In the genomic region with DNA sequence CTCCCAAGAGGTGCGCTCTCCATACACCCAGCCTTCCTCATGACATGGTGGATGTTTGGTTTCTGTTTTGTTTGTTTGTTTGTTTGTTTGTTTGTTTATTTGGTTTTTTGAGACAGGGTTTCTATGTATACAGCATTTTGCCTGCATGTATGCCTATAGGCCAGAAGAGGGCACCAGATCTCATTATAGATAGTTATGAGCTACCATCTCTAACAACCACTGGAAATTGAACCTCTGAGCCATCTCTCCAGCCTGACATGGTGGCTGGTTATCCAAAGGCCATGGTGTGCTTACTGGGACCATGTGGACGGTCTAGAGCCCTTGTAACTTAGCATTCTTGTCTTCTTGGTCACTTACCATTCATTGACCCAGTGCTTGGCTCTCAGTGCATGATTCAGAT, we compare ENCODE assay signal across 10 mouse cellular contexts. TPM values are rescaled to one million over a fixed set of nuclear protein-coding genes. Genes with fewer than 3 reads are reported as not detected.
DNase-seq lines count a peak whose midpoint lies in the region; ATAC-seq and TF ChIP-seq lines count a peak whose summit lies in the region.
"Had no signal": no experiment of that assay in that cellular context is flagged by ENCODE, and none has a peak within 500 bp of the region (broad histone marks: within the 10 kb centered on the region; RNA-seq: fewer than 3 reads in every experiment).

No protein-coding gene starts in this region.

- H3K9ac ChIP-seq in hindbrain, embryonic 11.5 days (ENCODE audit: low read depth, low read length) = no peak overlapping the region
- no peak overlapping the region for H3K9ac ChIP-seq in hindbrain, embryonic 13.5 days
- no peak overlapping the region for H3K9ac ChIP-seq in lung, postnatal 0 days (replicated peaks; ENCODE audit: low read depth)

- H3K4me1 ChIP-seq in hindbrain, embryonic 11.5 days (replicated peaks; ENCODE audit: control insufficient read depth, insufficient read depth, low read length) = no peaks in the 10 kb centered on the region
- peaks cover 16% of the 10 kb centered on the region for H3K4me1 ChIP-seq in hindbrain, embryonic 13.5 days (replicated peaks)
- no peaks in the 10 kb centered on the region; the same call in 1 of the 2 replicates for H3K4me1 ChIP-seq in lung, postnatal 0 days (ENCODE audit: insufficient read depth, low read depth, low read length)

- no peaks in the 10 kb centered on the region for H3K9me3 ChIP-seq in hindbrain, embryonic 11.5 days (ENCODE audit: control insufficient read depth, low read length)
- H3K9me3 ChIP-seq in hindbrain, embryonic 13.5 days = no peaks in the 10 kb centered on the region
- H3K9me3 ChIP-seq in lung, postnatal 0 days (ENCODE audit: low read length) = no peaks in the 10 kb centered on the region

- H3K36me3 ChIP-seq in hindbrain, embryonic 11.5 days (ENCODE audit: control insufficient read depth, insufficient read depth, low read length) = 0 out of 2 replicates have a peak, but pooled peaks cover 2% of the 10 kb centered on the region
- peaks cover 55% of the 10 kb centered on the region for H3K36me3 ChIP-seq in hindbrain, embryonic 13.5 days
- peaks cover 21% of the 10 kb centered on the region; the same call in 1 of the 2 replicates for H3K36me3 ChIP-seq in lung, postnatal 0 days (ENCODE audit: insufficient read depth, low read length)

- DNase-seq in hindbrain, embryonic 11.5 days (ENCODE audit: low spot score) = peak; percentile 41
- peak; percentile 69 for DNase-seq in lung, postnatal 0 days (ENCODE audit: low spot score)
- no peak for DNase-seq in lung, postnatal 14 days
- DNase-seq in MN1 (ENCODE audit: low spot score) = peak; percentile 21
- DNase-seq in naive thymus-derived CD4-positive, alpha-beta T cell, adult 2 months (ENCODE audit: low read depth) = peak; percentile 50
- no peak for DNase-seq in ovary, postnatal 10 days (ENCODE audit: low spot score)
- DNase-seq in frontal cortex, postnatal 36 days (ENCODE audit: low spot score in 2 of 2) = no peak
- DNase-seq: kidney, adult 18-20 months had no signal

- peak; percentile 68 for TF ChIP-seq CTCF in lung, postnatal 0 days (IDR thresholded peaks at IDR 0.05)

- no peak overlapping the region for H3K4me2 ChIP-seq in hindbrain, embryonic 11.5 days (replicated peaks; ENCODE audit: low read depth, low read length)
- H3K4me2 ChIP-seq in hindbrain, embryonic 13.5 days = no peak overlapping the region
- H3K4me2 ChIP-seq in lung, postnatal 0 days (replicated peaks; ENCODE audit: low read depth, low read length) = no peak overlapping the region
- H3K4me2 ChIP-seq: heart, embryonic 11.5 days had no signal

- WGBS in hindbrain, embryonic 11.5 days = 81% methylated on average over 2 of the region's 2 CpGs
- WGBS in hindbrain, embryonic 13.5 days = 85% methylated on average over 2 of the region's 2 CpGs
- 72% methylated on average over 2 of the region's 2 CpGs for WGBS in lung, postnatal 0 days

- no peak overlapping the region for H3K27ac ChIP-seq in hindbrain, embryonic 11.5 days (ENCODE audit: low read depth, low read length)
- H3K27ac ChIP-seq in hindbrain, embryonic 13.5 days = no peak overlapping the region
- no peak overlapping the region for H3K27ac ChIP-seq in lung, postnatal 0 days (ENCODE audit: low read length)

- H3K27me3 ChIP-seq in hindbrain, embryonic 11.5 days (ENCODE audit: control insufficient read depth, insufficient read depth, low read length) = no peaks in the 10 kb centered on the region
- H3K27me3 ChIP-seq in hindbrain, embryonic 13.5 days = no peaks in the 10 kb centered on the region
- no peaks in the 10 kb centered on the region for H3K27me3 ChIP-seq in lung, postnatal 0 days (replicated peaks; ENCODE audit: insufficient read depth, low read length)

- no peak overlapping the region for H3K4me3 ChIP-seq in hindbrain, embryonic 11.5 days (ENCODE audit: low read depth, low read length)
- no peak overlapping the region for H3K4me3 ChIP-seq in hindbrain, embryonic 13.5 days
- no peak overlapping the region for H3K4me3 ChIP-seq in lung, postnatal 0 days (ENCODE audit: low read depth, low read length)

- no peak for TF ChIP-seq EP300 in lung, postnatal 0 days (IDR thresholded peaks at IDR 0.05)

- no peak for ATAC-seq in hindbrain, embryonic 11.5 days (ENCODE audit: low FRiP score)
- no peak for ATAC-seq in hindbrain, embryonic 13.5 days (ENCODE audit: low FRiP score)
- ATAC-seq in lung, postnatal 0 days = no peak

RNA-seq across cellular contexts. Expression of gene 0610037L13Rik, which starts 3.0 kb away (rescaled TPM):
- 118 and 135 TPM in 2 replicates for polyA plus RNA-seq in hindbrain, embryonic 11.5 days (2014; fragmentation: Nextera tagmentation; extraction: Ambion mirVana)
- 93.7 and 93.8 TPM in 2 replicates for polyA plus RNA-seq in hindbrain, embryonic 13.5 days (2015; fragmentation: Nextera tagmentation; extraction: Ambion mirVana)
- polyA plus RNA-seq in lung, postnatal 0 days (2015; fragmentation: Nextera tagmentation; extraction: Ambion mirVana) = 92.4 and 92.7 TPM in 2 replicates

RNA-seq across cellular contexts. Expression of gene Magoh, which starts 13.1 kb away (rescaled TPM):
- polyA plus RNA-seq in hindbrain, embryonic 11.5 days (2014; fragmentation: Nextera tagmentation; extraction: Ambion mirVana) = 224 and 249 TPM in 2 replicates
- polyA plus RNA-seq in hindbrain, embryonic 13.5 days (2015; fragmentation: Nextera tagmentation; extraction: Ambion mirVana) = 135 and 137 TPM in 2 replicates
- polyA plus RNA-seq in lung, postnatal 0 days (2015; fragmentation: Nextera tagmentation; extraction: Ambion mirVana) = 111 TPM in 2 replicates

RNA-seq across cellular contexts. Expression of gene Cpt2, which starts 30.7 kb away (rescaled TPM):
- polyA plus RNA-seq in hindbrain, embryonic 11.5 days (2014; fragmentation: Nextera tagmentation; extraction: Ambion mirVana) = 34.0 and 38.4 TPM in 2 replicates
- polyA plus RNA-seq in hindbrain, embryonic 13.5 days (2015; fragmentation: Nextera tagmentation; extraction: Ambion mirVana) = 19.0 and 20.0 TPM in 2 replicates
- polyA plus RNA-seq in lung, postnatal 0 days (2015; fragmentation: Nextera tagmentation; extraction: Ambion mirVana) = 32.2 and 33.9 TPM in 2 replicates

Comparison
In these comparisons a context has a peak if more than half of its experiments do, and no peak if none do; other contexts are left out.
1. DNase-seq: peak in hindbrain, embryonic 11.5 days (single experiment), lung, postnatal 0 days (single experiment), MN1 (single experiment) and naive thymus-derived CD4-positive, alpha-beta T cell, adult 2 months (single experiment); none in lung, postnatal 14 days (single experiment), ovary, postnatal 10 days (single experiment) and frontal cortex, postnatal 36 days (0 of 2).